Mouse (Mus musculus) limb, embryonic 15.5 days (tissue): ENCODE results near the gene Frmd4a. TPM values are rescaled to one million over a fixed set of nuclear protein-coding genes. Genes with fewer than 3 reads are reported as not detected.
A peak's percentile ranks its signal among the peaks of the same experiment; 100 is the strongest.

Experiments
- ATAC-seq: fragments of 200-750 bp; cut with Nextera tagmentation; 2 replicates; pipeline ENCODE4 v1.8.0; 2017; ENCODE audit warnings: low read depth, moderate TSS enrichment; ENCODE audit not compliant: insufficient number of reproducible peaks, low FRiP score, low TSS enrichment
- H3K27ac ChIP-seq: fragments of 300-500 bp; sonication (generic); 2 replicates; pipeline ENCODE4 v1.5.1; 2015; ENCODE audit warnings: moderate library complexity, mild to moderate bottlenecking, inconsistent platforms
- H3K27me3 ChIP-seq: fragments of 300-500 bp; sonication (generic); 2 replicates; pipeline ENCODE4 v1.6.1; 2015; ENCODE audit warnings: inconsistent platforms
- H3K36me3 ChIP-seq: fragments of 300-500 bp; sonication (generic); 2 replicates; pipeline ENCODE4 v1.6.1; 2015; ENCODE audit warnings: inconsistent platforms
- H3K4me1 ChIP-seq: fragments of 300-500 bp; sonication (generic); 2 replicates; pipeline ENCODE4 v1.6.1; 2015; ENCODE audit warnings: inconsistent platforms
- H3K4me2 ChIP-seq: fragments of 300-500 bp; sonication (generic); 2 replicates; pipeline ENCODE4 v1.6.1; 2015; ENCODE audit warnings: mild to moderate bottlenecking, inconsistent platforms
- H3K4me3 ChIP-seq: fragments of 300-500 bp; sonication (generic); 2 replicates; pipeline ENCODE4 v1.5.1; 2015; ENCODE audit warnings: mild to moderate bottlenecking, inconsistent platforms
- H3K9ac ChIP-seq: fragments of 300-500 bp; sonication (generic); 2 replicates; pipeline ENCODE4 v1.6.1; 2015; ENCODE audit warnings: inconsistent platforms
- H3K9me3 ChIP-seq: fragments of 300-500 bp; sonication (generic); 2 replicates; pipeline ENCODE4 v1.6.1; 2016; ENCODE audit warnings: inconsistent platforms
- WGBS: fragments of 180-500 bp; shearing (Covaris S2); methylation state at CpG from one replicate; pipeline ENCODE4 v1.1.7; 2015; 5-methylcytosine and 5-hydroxymethylcytosine counted together
- polyA plus RNA-seq: library from polyadenylated mRNA; unstranded; fragments of >200 nt; fragmentation: Nextera tagmentation; extraction: Ambion mirVana; gene quantifications from 2 replicates; pipeline ENCODE4 v1.2.1, GENCODE M21; 2015

Frmd4a gene
- polyA plus RNA-seq, 1 experiment from 2014 or later: 34.1 TPM

GRCm38 (mm10) chr2:4645066-4645465 lies 627.5 kb downstream of the Frmd4a start:
- Histone ChIP-seq H3K4me3 (no peak overlapping the region), H3K9ac (no peak overlapping the region), H3K4me1 (peaks cover 4% of the 10 kb centered on the region; the same call in 1 of the 2 replicates), H3K4me2 (no peak overlapping the region), H3K27ac (no peak overlapping the region), H3K27me3 (no peaks in the 10 kb centered on the region), H3K36me3 (peaks cover 53% of the 10 kb centered on the region), H3K9me3 (no peaks in the 10 kb centered on the region)
- no peak for ATAC-seq
- 83% methylated on average over 4 of the region's 4 CpGs for WGBS

GRCm38 (mm10) chr2:4648094-4648493 lies 630.6 kb downstream of the Frmd4a start:
- WGBS: 91% methylated on average over 4 of the region's 4 CpGs
- Histone ChIP-seq H3K4me1 (peaks cover 13% of the 10 kb centered on the region), H3K27me3 (no peaks in the 10 kb centered on the region), H3K27ac (no peak overlapping the region), H3K4me2 (no peak overlapping the region), H3K36me3 (peaks cover 34% of the 10 kb centered on the region), H3K9me3 (no peaks in the 10 kb centered on the region), H3K4me3 (no peak overlapping the region), H3K9ac (no peak overlapping the region)
- ATAC-seq: no peak

- no peak for ATAC-seq
- Histone ChIP-seq H3K9ac (no peak overlapping the region), H3K27ac (no peak overlapping the region), H3K9me3 (no peaks in the 10 kb centered on the region), H3K4me2 (no peak overlapping the region), H3K4me3 (no peak overlapping the region), H3K4me1 (peaks cover 13% of the 10 kb centered on the region), H3K27me3 (no peaks in the 10 kb centered on the region), H3K36me3 (peaks cover 24% of the 10 kb centered on the region)
- WGBS: 92% methylated on average over 2 of the region's 2 CpGs
Measured at GRCm38 (mm10) chr2:4649646-4650045, 632.1 kb downstream of the Frmd4a start.

GRCm38 (mm10) chr2:4651500-4652285 lies 634.2 kb downstream of the Frmd4a start, which contains the start of gene Prpf18:
Prpf18 (minus strand) TSS chr2:4652113.
- H3K27ac ChIP-seq: peak within 1 kb of the TSS; percentile 54
- H3K4me1 ChIP-seq: peaks cover 13% of the 10 kb centered on the region

GRCm38 (mm10) chr2:4660677-4661076 lies 643.2 kb downstream of the Frmd4a start:
- Histone ChIP-seq H3K4me3 (no peak overlapping the region), H3K27me3 (no peaks in the 10 kb centered on the region), H3K9ac (no peak overlapping the region), H3K4me2 (no peak overlapping the region), H3K27ac (no peak overlapping the region), H3K4me1 (no peaks in the 10 kb centered on the region), H3K36me3 (no peaks in the 10 kb centered on the region), H3K9me3 (no peaks in the 10 kb centered on the region)
- 86% methylated on average over 2 of the region's 2 CpGs for WGBS
- no peak for ATAC-seq

More at GRCm38 (mm10) chr2:4651500-4652285, 634.2 kb downstream of the Frmd4a start, which contains the start of gene Prpf18:
- H3K9ac ChIP-seq: peak within 1 kb of the TSS; percentile 78
- no peaks in the 10 kb centered on the region for H3K27me3 ChIP-seq
- H3K9me3 ChIP-seq: no peaks in the 10 kb centered on the region
- 1% methylated on average over 40 of the region's 40 CpGs for WGBS
- 0 out of 2 replicates have a peak, but pooled peaks have one; percentile 40 for ATAC-seq
- H3K4me2 ChIP-seq: peak within 1 kb of the TSS; percentile 55
- peak within 1 kb of the TSS; percentile 92 for H3K4me3 ChIP-seq
- H3K36me3 ChIP-seq: peaks cover 9% of the 10 kb centered on the region
